Mouse (Mus musculus) G1E-ER4 (cell line): ENCODE data around the gene Itga9. TPM values are rescaled to one million over a fixed set of nuclear protein-coding genes. Genes with fewer than 3 reads are reported as not detected.

Source experiments
- GATA1 ChIP-seq: IDR thresholded peaks from one replicate; pipeline ENCODE4 v1.8.0; 2012; ENCODE audit warnings: low read length, inconsistent platforms
- polyA plus RNA-seq: library from polyadenylated mRNA; stranded (reverse); fragments of >175 nt; gene quantifications from 2 replicates; pipeline ENCODE4 v1.2.3, GENCODE M21; 2012

The Itga9 gene
- polyA plus RNA-seq, 1 experiment = not detected

GRCm38 (mm10) chr9:118750828-118751227 is 144.3 kb downstream of the Itga9 start:
- no peak for TF ChIP-seq GATA1

DNA sequence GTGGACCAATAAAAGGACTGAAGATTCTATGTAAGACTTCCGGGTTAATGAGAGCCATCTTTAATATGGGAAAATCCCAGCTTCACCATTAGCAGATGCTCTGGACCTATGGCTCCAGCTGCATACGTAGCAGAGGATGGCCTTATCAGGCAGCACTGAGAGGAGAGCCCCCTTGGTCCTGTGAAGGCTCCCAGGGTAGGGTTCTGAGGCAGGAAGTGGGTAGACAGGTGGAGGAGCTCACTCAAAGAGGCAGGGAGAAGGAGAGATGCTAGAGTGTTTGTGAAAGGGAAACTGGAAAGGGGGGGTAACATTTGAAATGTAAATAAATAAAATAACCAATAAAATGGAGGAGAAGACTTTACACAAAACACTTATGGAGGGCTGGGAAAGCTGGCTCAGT is 145.9 kb downstream of the Itga9 start:
- TF ChIP-seq GATA1 = no peak

DNA sequence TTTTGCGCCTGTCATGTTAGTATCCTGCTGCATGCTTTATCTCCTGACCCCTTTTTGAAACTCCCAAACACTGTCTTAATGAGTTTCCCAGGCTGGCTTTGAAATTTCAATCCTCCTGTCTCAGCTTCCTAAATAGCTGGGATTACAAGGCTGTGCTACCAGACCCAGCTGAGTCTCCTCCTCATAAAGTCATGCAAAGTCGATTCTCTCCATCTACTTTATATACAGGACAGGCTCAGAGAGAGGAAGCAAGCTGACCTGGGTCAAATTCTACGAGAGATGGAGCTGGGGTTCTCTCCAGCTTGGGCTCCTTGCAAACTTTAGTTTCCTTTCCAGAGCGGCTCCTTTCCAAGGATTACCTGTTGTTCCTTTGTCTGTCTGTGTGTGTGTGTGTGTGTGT is 153.0 kb downstream of the Itga9 start:
- TF ChIP-seq GATA1 = no peak

GRCm38 (mm10) chr9:118761953-118762590 is 155.6 kb downstream of the Itga9 start:
- no peak for TF ChIP-seq GATA1

DNA sequence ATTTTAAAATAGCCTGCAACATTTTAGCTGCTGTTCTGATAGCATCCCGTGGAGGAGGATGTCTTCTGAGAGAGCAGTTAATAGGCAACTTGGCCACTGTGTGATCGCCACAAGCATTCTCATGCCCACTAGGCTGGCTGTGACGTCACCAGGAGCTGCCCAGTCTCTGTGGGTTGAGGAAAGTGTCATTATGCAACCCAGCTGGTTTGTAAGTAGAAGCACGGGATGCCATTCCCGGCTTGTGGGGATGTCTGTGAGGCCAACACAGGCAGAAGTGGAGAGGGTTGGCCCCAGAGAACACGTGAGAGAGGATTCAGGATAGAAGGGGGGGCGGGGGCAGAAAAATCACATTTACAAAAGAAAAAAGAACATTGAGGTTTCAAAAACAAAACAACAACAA is 156.3 kb downstream of the Itga9 start:
- TF ChIP-seq GATA1 = no peak

GRCm38 (mm10) chr9:118763203-118763602 is 156.7 kb downstream of the Itga9 start:
- no peak for TF ChIP-seq GATA1

- TF ChIP-seq GATA1 = no peak
Observed at GRCm38 (mm10) chr9:118763646-118764045, 157.2 kb downstream of the Itga9 start.

DNA sequence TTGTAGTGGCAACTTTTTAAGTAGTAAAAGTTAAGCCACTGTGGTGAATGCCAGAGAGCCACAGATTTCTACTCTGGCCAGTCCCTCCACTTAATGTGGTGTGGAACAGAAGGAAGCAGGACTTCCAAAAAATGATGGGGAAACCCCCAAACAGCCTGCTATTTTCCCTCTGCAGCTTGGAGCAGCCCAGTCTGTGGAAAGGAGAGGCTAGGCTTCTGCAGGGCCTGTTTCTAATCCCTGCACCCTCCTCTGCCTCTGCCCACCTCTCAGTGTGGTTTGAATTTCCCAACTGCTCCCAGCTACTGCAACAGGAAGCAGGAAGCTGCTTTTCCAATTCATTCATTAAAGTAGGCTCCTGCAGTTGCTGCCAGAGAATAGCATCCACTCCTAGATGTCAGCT is 158.6 kb downstream of the Itga9 start:
- no peak for TF ChIP-seq GATA1

DNA sequence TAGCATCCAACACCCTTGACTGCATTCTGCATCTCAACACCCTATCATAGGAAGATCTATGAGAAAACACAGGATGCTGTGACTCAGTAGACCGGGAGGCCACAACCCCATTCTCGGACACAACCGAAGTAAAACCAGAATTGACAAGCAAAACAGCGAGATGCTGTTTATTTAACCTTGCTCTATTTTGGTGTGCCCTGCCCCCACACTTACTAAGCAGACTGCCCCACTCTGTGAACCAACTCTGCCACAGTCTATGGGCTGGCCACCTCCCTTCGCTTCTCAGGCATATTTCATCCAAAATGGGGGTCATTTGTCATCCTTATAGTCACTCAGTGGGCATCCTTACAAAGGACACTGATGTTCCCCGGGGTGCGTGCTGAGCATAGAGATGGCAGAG is 160.5 kb downstream of the Itga9 start:
- TF ChIP-seq GATA1 = no peak

- no peak for TF ChIP-seq GATA1
Observed at GRCm38 (mm10) chr9:118768596-118768995, 162.1 kb downstream of the Itga9 start.

DNA sequence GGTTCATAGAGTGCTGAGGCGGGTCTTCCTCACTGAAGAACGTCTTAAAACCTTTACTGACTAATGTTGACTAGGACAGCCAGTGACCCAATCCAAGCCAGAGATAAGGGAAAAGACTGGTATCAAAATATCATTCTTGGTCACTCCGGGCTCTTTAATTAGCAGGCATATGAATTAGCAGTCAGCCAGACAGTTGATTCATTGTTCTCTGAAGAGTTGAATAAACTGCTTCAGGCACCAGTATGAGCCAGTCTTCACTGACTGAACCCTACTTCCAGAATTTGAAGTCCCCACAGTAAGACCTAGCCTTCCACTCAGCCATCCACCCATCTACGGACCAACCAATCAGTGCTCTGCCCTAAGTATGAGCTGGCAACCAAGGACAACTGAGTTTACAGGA is 163.9 kb downstream of the Itga9 start:
- TF ChIP-seq GATA1 = no peak

DNA sequence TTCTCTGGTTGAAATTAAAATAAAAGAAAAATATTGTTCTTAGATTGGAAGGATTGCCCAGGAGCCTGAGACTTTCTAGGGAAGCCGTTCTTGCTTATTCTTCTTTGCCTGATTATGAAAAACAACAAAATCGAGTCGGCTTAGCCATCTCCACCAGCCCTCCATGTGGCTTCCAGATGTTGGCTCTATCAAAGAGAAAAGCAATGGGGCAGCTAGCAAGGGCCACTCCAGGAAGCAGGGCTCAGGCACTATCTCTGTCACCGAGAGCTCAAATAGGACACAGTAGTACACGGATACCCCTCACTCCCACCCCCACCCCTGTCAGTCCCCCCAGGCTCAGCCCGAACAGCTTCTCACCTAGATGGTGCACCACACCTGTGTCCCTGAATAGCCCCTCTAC is 168.2 kb downstream of the Itga9 start:
- no peak for TF ChIP-seq GATA1

- no peak for TF ChIP-seq GATA1
Observed at GRCm38 (mm10) chr9:118776880-118777438, 170.5 kb downstream of the Itga9 start.

- no peak for TF ChIP-seq GATA1
Observed at GRCm38 (mm10) chr9:118778596-118778995, 172.1 kb downstream of the Itga9 start.

DNA sequence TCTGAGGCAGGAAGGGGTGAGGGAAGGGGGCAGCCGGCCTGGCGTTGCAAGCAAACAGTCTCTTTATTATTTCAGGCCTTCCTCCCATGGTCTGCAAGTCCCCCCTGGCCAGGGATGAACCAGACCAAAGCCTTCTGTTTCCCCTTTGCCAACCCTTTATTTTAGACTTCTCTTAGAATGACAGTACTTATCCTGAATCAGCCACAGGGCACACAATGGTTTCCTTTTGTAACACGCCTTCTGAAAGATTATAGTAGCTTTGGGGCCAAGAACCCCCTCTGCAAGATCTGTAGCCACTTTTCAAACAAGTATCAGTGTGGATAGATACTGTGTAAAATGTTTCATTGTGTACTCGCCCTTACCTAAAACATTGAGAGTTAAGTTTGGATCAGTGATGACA is 178.1 kb downstream of the Itga9 start:
- no peak for TF ChIP-seq GATA1

DNA sequence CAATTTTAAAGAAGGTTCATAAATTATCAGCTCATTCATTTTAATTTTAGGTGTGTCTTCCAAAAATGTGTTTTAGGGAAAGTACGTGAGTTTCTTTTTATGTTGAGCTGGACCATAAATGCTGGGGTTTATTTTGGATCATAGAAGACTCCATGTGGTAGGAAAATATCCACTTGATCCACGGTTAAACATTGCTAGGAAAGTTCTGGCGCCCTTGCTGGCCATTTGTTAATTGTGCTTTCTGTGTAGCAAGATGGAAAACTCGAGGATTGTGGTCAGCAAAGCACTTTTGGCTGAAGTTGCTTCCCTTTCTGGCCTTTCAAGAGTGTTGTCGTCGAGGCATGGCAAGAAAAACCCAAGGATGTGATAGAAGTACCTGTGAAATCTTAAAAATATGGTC is 179.3 kb downstream of the Itga9 start:
- no peak for TF ChIP-seq GATA1

DNA sequence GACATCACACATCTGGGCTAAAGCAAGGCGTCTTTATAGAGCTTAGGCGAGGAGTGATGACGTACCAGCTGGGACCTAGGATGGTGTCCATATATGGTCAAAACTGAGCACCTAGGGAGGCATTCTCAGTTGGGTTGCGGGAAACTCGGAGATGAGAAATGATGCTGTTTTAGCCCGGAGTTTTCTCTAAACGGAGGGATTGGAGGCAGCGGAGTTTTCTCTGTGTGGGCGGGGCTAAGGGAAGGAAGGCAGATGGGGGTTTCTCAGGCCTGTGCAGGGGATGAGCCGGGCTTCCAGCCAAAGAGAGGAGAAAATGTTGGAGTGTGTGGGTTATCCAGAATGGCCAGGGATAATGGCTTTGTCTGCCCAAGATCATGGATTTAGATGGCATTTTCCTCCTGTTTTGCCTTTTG is 182.4 kb downstream of the Itga9 start:
- TF ChIP-seq GATA1 = no peak

- no peak for TF ChIP-seq GATA1
Observed at GRCm38 (mm10) chr9:118791231-118791630, 184.7 kb downstream of the Itga9 start.
